Mouse (Mus musculus) cerebellum, postnatal 25 days (tissue): Measurements from ENCODE around the gene Lrriq3.

ENCODE experiments used
- DNase-seq, 2 experiments: peaks; one replicate each; pipeline ENCODE4 v3.0.0; 2021; ENCODE audit warnings: mixed read lengths in 2 of 2

Gene Lrriq3

GRCm38 (mm10) chr3:155093116-155093956 lies at the start of gene Lrriq3, which contains the start of gene Fpgt:
TSS of gene Lrriq3 (plus strand) at chr3:155093434.
TSS of gene Fpgt (minus strand) at chr3:155093403.
- peak; percentile 92 to 93 for DNase-seq

- DNase-seq: no peak
Observed at GRCm38 (mm10) chr3:155052021-155052420, 41.2 kb upstream of the Lrriq3 start.

- no peak for DNase-seq
Observed at GRCm38 (mm10) chr3:155053189-155053588, 40.0 kb upstream of the Lrriq3 start.

- DNase-seq: no peak
Observed at GRCm38 (mm10) chr3:155055231-155055916, 37.9 kb upstream of the Lrriq3 start, which contains the start of gene Tnni3k. TSS of gene Tnni3k (minus strand) at chr3:155055407.

- DNase-seq: no peak
Observed at GRCm38 (mm10) chr3:155056606-155057005, 36.6 kb upstream of the Lrriq3 start.

GRCm38 (mm10) chr3:155057566-155057965 lies 35.7 kb upstream of the Lrriq3 start:
- DNase-seq: no peak

GRCm38 (mm10) chr3:155058800-155059448 lies 34.3 kb upstream of the Lrriq3 start:
- DNase-seq: no peak

GRCm38 (mm10) chr3:155059449-155059822 lies 33.8 kb upstream of the Lrriq3 start:
- DNase-seq: no peak

- DNase-seq: no peak
Observed at GRCm38 (mm10) chr3:155077908-155078307, 15.3 kb upstream of the Lrriq3 start.

- no peak for DNase-seq
Observed at GRCm38 (mm10) chr3:155092081-155092480, 1.2 kb upstream of the Lrriq3 start.

- no peak for DNase-seq
Observed at GRCm38 (mm10) chr3:155099266-155099665, 6.0 kb downstream of the Lrriq3 start.

- no peak for DNase-seq
Observed at GRCm38 (mm10) chr3:155105957-155106356, 12.7 kb downstream of the Lrriq3 start.

GRCm38 (mm10) chr3:155137737-155138136 lies 44.5 kb downstream of the Lrriq3 start:
- no peak for DNase-seq

GRCm38 (mm10) chr3:155141047-155141446 lies 47.8 kb downstream of the Lrriq3 start:
- DNase-seq: no peak

- no peak for DNase-seq
Observed at GRCm38 (mm10) chr3:155144368-155144767, 51.1 kb downstream of the Lrriq3 start.

- DNase-seq: no peak
Observed at GRCm38 (mm10) chr3:155161842-155162241, 68.6 kb downstream of the Lrriq3 start.

GRCm38 (mm10) chr3:155180303-155180902 lies 87.2 kb downstream of the Lrriq3 start:
- DNase-seq: no peak

- DNase-seq: no peak
Observed at GRCm38 (mm10) chr3:155186456-155186855, 93.2 kb downstream of the Lrriq3 start.

GRCm38 (mm10) chr3:155188857-155189256 lies 95.6 kb downstream of the Lrriq3 start:
- DNase-seq: no peak

- no peak for DNase-seq
Observed at GRCm38 (mm10) chr3:155234919-155235318, 141.7 kb downstream of the Lrriq3 start.

GRCm38 (mm10) chr3:155235502-155235901 lies 142.3 kb downstream of the Lrriq3 start:
- DNase-seq: no peak
